Mouse (Mus musculus) kidney, embryonic 15.5 days (tissue): ENCODE results near the gene Lmx1b. TPM values are rescaled to one million over a fixed set of nuclear protein-coding genes. Genes with fewer than 3 reads are reported as not detected.
A peak's percentile ranks its signal among the peaks of the same experiment; 100 is the strongest.

Experiments
- ATAC-seq: fragments of 200-750 bp; cut with Nextera tagmentation; replicated peaks from 2 replicates; pipeline ENCODE4 v1.8.0; 2017; ENCODE audit warnings: moderate TSS enrichment; ENCODE audit not compliant: low FRiP score
- H3K27ac ChIP-seq: fragments of 300-500 bp; sonication (generic); 2 replicates; pipeline ENCODE4 v1.5.1; 2015; ENCODE audit warnings: mild to moderate bottlenecking, inconsistent platforms
- H3K27me3 ChIP-seq: fragments of 300-500 bp; sonication (generic); 2 replicates; pipeline ENCODE4 v1.6.1; 2015; ENCODE audit warnings: inconsistent platforms
- H3K36me3 ChIP-seq: fragments of 300-500 bp; sonication (generic); 2 replicates; pipeline ENCODE4 v1.6.1; 2015; ENCODE audit warnings: inconsistent platforms
- H3K4me1 ChIP-seq: fragments of 300-500 bp; sonication (generic); 2 replicates; pipeline ENCODE4 v1.6.1; 2015; ENCODE audit warnings: inconsistent platforms
- H3K4me2 ChIP-seq: fragments of 300-500 bp; sonication (generic); 2 replicates; pipeline ENCODE4 v1.6.1; 2015; ENCODE audit warnings: moderate library complexity, mild to moderate bottlenecking, inconsistent platforms
- H3K4me3 ChIP-seq: fragments of 300-500 bp; sonication (generic); replicated peaks from 2 replicates; pipeline ENCODE4 v1.5.1; 2015; ENCODE audit warnings: mild to moderate bottlenecking, inconsistent platforms
- H3K9ac ChIP-seq: fragments of 300-500 bp; sonication (generic); 2 replicates; pipeline ENCODE4 v1.6.1; 2015; ENCODE audit warnings: mild to moderate bottlenecking, inconsistent platforms
- H3K9me3 ChIP-seq: fragments of 300-500 bp; sonication (generic); replicated peaks from 2 replicates; pipeline ENCODE4 v1.6.1; 2016; ENCODE audit warnings: inconsistent platforms
- WGBS: fragments of 180-500 bp; shearing (Covaris S2); methylation state at CpG from one replicate; pipeline ENCODE4 v1.1.7; 2015; ENCODE audit warnings: mixed read lengths; 5-methylcytosine and 5-hydroxymethylcytosine counted together
- polyA plus RNA-seq: library from polyadenylated mRNA; unstranded; fragments of >200 nt; fragmentation: Nextera tagmentation; extraction: Ambion mirVana; gene quantifications from 2 replicates; pipeline ENCODE4 v1.2.1, GENCODE M21; 2015

The Lmx1b gene
- polyA plus RNA-seq, 1 experiment from 2014 or later: 1.2 TPM

GRCm38 (mm10) chr2:33665363-33666058 is 25.2 kb upstream of the Lmx1b start:
- ATAC-seq: peak; percentile 45; the same call in 1 of the 2 replicates
- Histone ChIP-seq H3K4me1 (peaks cover 30% of the 10 kb centered on the region), H3K4me2 (no peak overlapping the region), H3K27me3 (peaks cover 26% of the 10 kb centered on the region), H3K4me3 (no peak overlapping the region), H3K27ac (no peak overlapping the region), H3K9me3 (no peaks in the 10 kb centered on the region), H3K9ac (no peak overlapping the region), H3K36me3 (no peaks in the 10 kb centered on the region)
- 20% methylated on average over 13 of the region's 13 CpGs for WGBS

GRCm38 (mm10) chr2:33664661-33665060 is 24.4 kb upstream of the Lmx1b start:
- Histone ChIP-seq H3K4me2 (no peak overlapping the region), H3K9me3 (no peaks in the 10 kb centered on the region), H3K27me3 (peaks cover 26% of the 10 kb centered on the region), H3K4me1 (peaks cover 30% of the 10 kb centered on the region), H3K4me3 (no peak overlapping the region), H3K9ac (no peak overlapping the region), H3K27ac (no peak overlapping the region), H3K36me3 (no peaks in the 10 kb centered on the region)
- 82% methylated on average over 4 of the region's 4 CpGs for WGBS
- 0 out of 2 replicates have a peak, but pooled peaks have one; percentile 7 for ATAC-seq

- Histone ChIP-seq H3K9ac (no peak overlapping the region), H3K27ac (no peak overlapping the region)
Observed at GRCm38 (mm10) chr2:33659288-33659629, 18.9 kb upstream of the Lmx1b start.

GRCm38 (mm10) chr2:33658602-33659287 is 18.4 kb upstream of the Lmx1b start:
- H3K27ac ChIP-seq: no peak overlapping the region
- WGBS: 46% methylated on average over 12 of the region's 12 CpGs
- no peak for ATAC-seq
- H3K4me1 ChIP-seq: peaks cover 5% of the 10 kb centered on the region
- H3K4me2 ChIP-seq: peak overlapping the region; percentile 53
- no peaks in the 10 kb centered on the region for H3K9me3 ChIP-seq
- H3K36me3 ChIP-seq: no peaks in the 10 kb centered on the region
- peak overlapping the region; percentile 23 for H3K4me3 ChIP-seq
- H3K27me3 ChIP-seq: no peaks in the 10 kb centered on the region
- no peak overlapping the region for H3K9ac ChIP-seq

More at GRCm38 (mm10) chr2:33659288-33659629, 18.9 kb upstream of the Lmx1b start:
- H3K4me3 ChIP-seq: peak overlapping the region; percentile 23
- WGBS: 4% methylated on average over 7 of the region's 7 CpGs
- H3K36me3 ChIP-seq: no peaks in the 10 kb centered on the region
- no peaks in the 10 kb centered on the region for H3K9me3 ChIP-seq
- peak overlapping the region; percentile 53 for H3K4me2 ChIP-seq
- no peak for ATAC-seq
- peaks cover 5% of the 10 kb centered on the region for H3K4me1 ChIP-seq
- H3K27me3 ChIP-seq: no peaks in the 10 kb centered on the region; the same call in 1 of the 2 replicates

DNA sequence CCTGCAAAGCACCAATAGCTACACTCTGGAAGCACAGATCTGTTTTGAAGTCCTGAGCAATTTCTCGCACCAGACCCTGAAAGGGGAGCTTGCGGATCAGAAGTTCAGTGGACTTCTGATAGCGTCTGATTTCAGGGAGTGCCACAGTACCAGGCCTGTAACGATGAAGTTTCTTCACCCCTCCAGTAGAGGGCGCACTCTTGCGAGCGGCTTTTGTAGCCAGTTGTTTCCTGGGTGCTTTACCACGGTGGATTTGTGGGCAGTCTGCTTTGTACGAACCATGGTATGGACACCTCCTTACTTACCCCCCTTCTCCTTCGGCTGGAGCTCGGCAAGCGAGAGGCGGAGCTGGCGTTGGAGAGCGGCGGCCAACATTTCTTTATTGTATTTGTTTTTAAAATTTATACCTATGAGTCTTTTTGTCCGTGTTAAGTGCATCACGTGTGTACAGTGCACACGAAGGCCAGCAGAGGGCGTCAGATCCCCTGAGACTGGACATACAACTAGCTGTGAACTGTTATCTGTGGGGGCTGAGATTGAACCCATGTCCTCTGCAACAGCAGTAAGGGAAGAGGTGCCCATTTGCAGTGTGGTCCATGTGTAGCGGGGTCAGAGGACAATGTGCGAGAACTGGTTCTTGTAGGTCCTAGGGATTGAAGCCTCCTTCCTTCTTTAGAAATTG is 12.3 kb upstream of the Lmx1b start:
- no peak overlapping the region for H3K9ac ChIP-seq
- H3K27ac ChIP-seq: no peak overlapping the region
- H3K4me1 ChIP-seq: peaks cover 15% of the 10 kb centered on the region
- 83% methylated on average over 22 of the region's 22 CpGs for WGBS
- H3K36me3 ChIP-seq: no peaks in the 10 kb centered on the region
- no peak overlapping the region for H3K4me2 ChIP-seq
- H3K9me3 ChIP-seq: no peaks in the 10 kb centered on the region
- ATAC-seq: no peak
- H3K4me3 ChIP-seq: no peak overlapping the region
- H3K27me3 ChIP-seq: peaks cover 12% of the 10 kb centered on the region

DNA sequence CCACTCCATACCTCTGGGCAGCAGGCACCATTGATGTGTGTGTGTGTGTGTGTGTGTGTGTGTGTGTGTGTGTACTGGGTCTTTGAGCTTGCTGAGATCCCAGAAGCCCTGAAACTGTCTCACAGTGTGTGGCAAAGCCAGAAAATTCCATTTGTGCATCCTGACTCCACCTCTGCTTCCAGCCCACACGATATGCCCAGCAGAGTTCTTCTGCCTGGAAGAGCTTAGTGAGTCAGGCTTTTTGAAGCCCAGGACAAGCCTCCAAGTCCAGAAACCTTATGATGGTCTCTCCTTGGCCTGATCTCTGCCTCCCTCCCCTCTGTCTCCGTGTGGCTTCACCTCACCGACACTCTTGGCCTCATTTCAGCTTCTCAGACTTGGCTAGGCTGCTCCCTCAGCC is 9.1 kb upstream of the Lmx1b start:
- Histone ChIP-seq H3K4me1 (peaks cover 15% of the 10 kb centered on the region), H3K9me3 (no peaks in the 10 kb centered on the region), H3K27me3 (peaks cover 45% of the 10 kb centered on the region), H3K4me3 (no peak overlapping the region), H3K9ac (no peak overlapping the region), H3K27ac (no peak overlapping the region), H3K36me3 (no peaks in the 10 kb centered on the region), H3K4me2 (no peak overlapping the region)
- 0 out of 2 replicates have a peak, but pooled peaks have one; percentile 33 for ATAC-seq
- WGBS: 11% methylated on average over 3 of the region's 3 CpGs

DNA sequence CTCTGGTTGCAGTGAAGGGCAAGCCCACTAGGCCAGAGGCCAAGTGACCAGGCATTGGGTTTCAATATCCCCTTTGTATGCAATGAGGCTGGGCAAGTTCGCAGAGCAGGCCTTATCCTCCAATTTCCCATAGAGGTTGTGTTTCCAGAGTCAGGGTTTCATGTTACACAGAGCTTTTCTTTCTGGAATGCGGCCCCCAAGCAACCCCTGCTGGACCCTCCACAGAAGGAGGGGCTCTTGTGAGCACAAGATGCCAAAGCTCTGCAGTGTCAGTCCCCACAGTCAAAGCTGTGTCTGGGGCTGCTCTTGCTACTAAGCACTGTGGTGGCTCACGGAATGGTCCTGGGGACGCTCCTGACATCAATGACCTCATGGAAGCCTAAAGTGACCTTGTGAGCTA is 8.6 kb upstream of the Lmx1b start:
- Histone ChIP-seq H3K36me3 (no peaks in the 10 kb centered on the region), H3K27ac (0 out of 2 replicates have a peak overlapping the region, but pooled peaks have one; percentile 20), H3K27me3 (peaks cover 50% of the 10 kb centered on the region), H3K4me3 (no peak overlapping the region), H3K4me1 (peaks cover 19% of the 10 kb centered on the region), H3K4me2 (no peak overlapping the region), H3K9ac (no peak overlapping the region), H3K9me3 (no peaks in the 10 kb centered on the region)
- ATAC-seq: peak; percentile 77
- 17% methylated on average over 4 of the region's 4 CpGs for WGBS

GRCm38 (mm10) chr2:33646283-33646550 is 5.9 kb upstream of the Lmx1b start:
- H3K9ac ChIP-seq: no peak overlapping the region
- no peaks in the 10 kb centered on the region for H3K9me3 ChIP-seq
- H3K27ac ChIP-seq: no peak overlapping the region
- no peak for ATAC-seq
- peaks cover 40% of the 10 kb centered on the region for H3K4me1 ChIP-seq
- WGBS: 13% methylated on average over 3 of the region's 3 CpGs
- H3K27me3 ChIP-seq: peaks cover 76% of the 10 kb centered on the region
- no peak overlapping the region for H3K4me3 ChIP-seq
- no peak overlapping the region for H3K4me2 ChIP-seq
- no peaks in the 10 kb centered on the region for H3K36me3 ChIP-seq

- Histone ChIP-seq H3K27me3 (peaks cover 82% of the 10 kb centered on the region), H3K9me3 (no peaks in the 10 kb centered on the region), H3K9ac (no peak overlapping the region), H3K36me3 (no peaks in the 10 kb centered on the region), H3K4me3 (no peak overlapping the region), H3K4me2 (no peak overlapping the region), H3K27ac (no peak overlapping the region), H3K4me1 (peaks cover 46% of the 10 kb centered on the region)
- no peak for ATAC-seq
- WGBS: 11% methylated on average over 15 of the region's 15 CpGs
Observed at GRCm38 (mm10) chr2:33645538-33646282, 5.4 kb upstream of the Lmx1b start.

GRCm38 (mm10) chr2:33643721-33644713 is 3.7 kb upstream of the Lmx1b start:
- Histone ChIP-seq H3K9me3 (no peaks in the 10 kb centered on the region), H3K27me3 (peaks cover 91% of the 10 kb centered on the region), H3K4me3 (no peak overlapping the region), H3K9ac (no peak overlapping the region), H3K4me1 (peaks cover 55% of the 10 kb centered on the region), H3K4me2 (no peak overlapping the region), H3K27ac (no peak overlapping the region), H3K36me3 (no peaks in the 10 kb centered on the region)
- no peak for ATAC-seq
- 20% methylated on average over 50 of the region's 50 CpGs for WGBS
